Mouse (Mus musculus): ENCODE results near the gene Clec5a. TPM values are rescaled to one million over a fixed set of nuclear protein-coding genes. Genes with fewer than 3 reads are reported as not detected.
"Not testable (repeated sequence)": the region's sequence is repeated elsewhere in the genome, so short reads cannot be mapped to it uniquely, and the experiment has no call there.

The Clec5a gene
- 0.37 and 0.73 TPM in 2 replicates for polyA plus RNA-seq (2014; fragmentation: Nextera tagmentation; extraction: Ambion mirVana)

DNA sequence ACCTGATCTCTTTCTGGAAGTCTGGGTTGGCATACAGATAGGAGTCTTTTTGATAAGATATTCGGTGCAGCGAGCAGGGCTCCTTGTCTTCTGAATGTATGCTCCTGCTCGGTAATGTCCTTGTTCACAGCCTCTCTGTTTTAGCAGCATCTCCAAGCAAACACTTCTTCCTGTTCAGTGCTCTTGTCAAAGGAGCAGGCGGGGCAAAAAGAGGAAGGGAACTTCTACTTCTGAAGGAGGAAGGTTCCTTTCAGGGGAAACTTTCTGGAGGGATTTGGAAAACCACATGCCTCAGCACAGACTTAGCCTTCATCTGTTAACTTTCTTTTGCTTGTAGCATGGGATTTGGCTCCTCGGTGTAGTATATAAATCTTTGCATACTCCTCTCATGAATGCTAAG, at the start of gene Clec5a:
Gene Clec5a, minus strand, starts transcription at position 177 of the 400 bp plus-strand sequence.
- Histone ChIP-seq H3K4me2 (no peak within 1 kb of the TSS), H3K27me3 (ENCODE audit: control insufficient read depth, insufficient read depth, low read length) (no peaks in the 10 kb centered on the region), H3K27ac (ENCODE audit: low read depth, low read length) (no peak within 1 kb of the TSS), H3K4me1 (ENCODE audit: control insufficient read depth, insufficient read depth, low read length) (no peaks in the 10 kb centered on the region), H3K9me3 (ENCODE audit: control insufficient read depth, low read length) (no peaks in the 10 kb centered on the region), H3K9ac (ENCODE audit: low read length) (no peak within 1 kb of the TSS), H3K4me3 (ENCODE audit: low read depth, low read length) (no peak within 1 kb of the TSS), H3K36me3 (ENCODE audit: control insufficient read depth, insufficient read depth, low read length) (no peaks in the 10 kb centered on the region)
- WGBS = 81% methylated on average over 5 of the region's 5 CpGs
- DNase-seq (ENCODE audit: low spot score, missing footprints) = no peak
- ATAC-seq (ENCODE audit: low FRiP score) = no peak

- no peaks in the 10 kb centered on the region for H3K9me3 ChIP-seq (ENCODE audit: control insufficient read depth, low read length)
- no peaks in the 10 kb centered on the region for H3K4me1 ChIP-seq (ENCODE audit: control insufficient read depth, insufficient read depth, low read length)
- no peak overlapping the region for H3K9ac ChIP-seq (ENCODE audit: low read length)
- WGBS = 84% methylated on average over 1 of the region's 1 CpGs
- no peak overlapping the region for H3K27ac ChIP-seq (ENCODE audit: low read depth, low read length)
- ATAC-seq (ENCODE audit: low FRiP score) = no peak
- DNase-seq (ENCODE audit: low spot score, missing footprints) = no peak
- H3K4me2 ChIP-seq = no peak overlapping the region
- no peaks in the 10 kb centered on the region for H3K36me3 ChIP-seq (ENCODE audit: control insufficient read depth, insufficient read depth, low read length)
- no peaks in the 10 kb centered on the region for H3K27me3 ChIP-seq (ENCODE audit: control insufficient read depth, insufficient read depth, low read length)
- no peak overlapping the region for H3K4me3 ChIP-seq (ENCODE audit: low read depth, low read length)
Measured at GRCm38 (mm10) chr6:40634640-40635071, 49.0 kb upstream of the Clec5a start.

DNA sequence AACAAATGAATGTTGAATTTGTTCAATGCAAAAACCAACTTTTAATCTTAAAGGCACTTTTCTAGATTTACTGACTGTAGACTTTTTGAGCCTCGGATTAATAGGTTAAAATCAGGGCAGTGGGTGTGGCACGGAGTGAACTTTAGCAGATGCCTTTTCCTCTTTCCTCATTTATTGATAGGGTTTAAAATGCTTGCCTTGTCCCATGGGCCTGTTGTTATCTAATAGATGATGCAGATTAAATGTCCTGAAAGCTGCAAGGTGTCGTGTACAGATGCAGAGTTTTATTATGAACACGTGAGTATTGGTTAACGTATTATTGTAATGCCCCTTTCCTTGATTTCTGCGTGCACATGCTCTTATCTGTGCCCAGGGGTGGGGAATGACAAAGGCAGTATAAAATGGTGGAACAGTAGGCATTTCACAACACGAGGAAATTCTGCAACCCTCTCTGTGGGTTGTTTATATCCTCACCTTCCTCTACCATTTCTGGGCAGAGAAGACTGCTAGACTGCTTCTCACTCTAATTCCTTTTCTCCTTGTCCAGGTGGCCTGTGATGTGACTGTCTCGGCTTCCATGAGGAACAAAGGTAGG, 42.9 kb upstream of the Clec5a start, which contains the start of gene Mgam:
Gene Mgam, plus strand, starts transcription at position 426 of the 595 bp plus-strand sequence.
- DNase-seq (ENCODE audit: low spot score, missing footprints) = no peak
- H3K36me3 ChIP-seq (ENCODE audit: control insufficient read depth, insufficient read depth, low read length) = no peaks in the 10 kb centered on the region
- H3K9ac ChIP-seq (ENCODE audit: low read length) = no peak within 1 kb of the TSS
- 88% methylated on average over 8 of the region's 8 CpGs for WGBS
- no peaks in the 10 kb centered on the region for H3K9me3 ChIP-seq (ENCODE audit: control insufficient read depth, low read length)
- no peaks in the 10 kb centered on the region for H3K4me1 ChIP-seq (ENCODE audit: control insufficient read depth, insufficient read depth, low read length)
- H3K4me3 ChIP-seq (ENCODE audit: low read depth, low read length) = no peak within 1 kb of the TSS
- no peaks in the 10 kb centered on the region for H3K27me3 ChIP-seq (ENCODE audit: control insufficient read depth, insufficient read depth, low read length)
- no peak within 1 kb of the TSS for H3K27ac ChIP-seq (ENCODE audit: low read depth, low read length)
- no peak for ATAC-seq (ENCODE audit: low FRiP score)
- no peak within 1 kb of the TSS for H3K4me2 ChIP-seq

DNA sequence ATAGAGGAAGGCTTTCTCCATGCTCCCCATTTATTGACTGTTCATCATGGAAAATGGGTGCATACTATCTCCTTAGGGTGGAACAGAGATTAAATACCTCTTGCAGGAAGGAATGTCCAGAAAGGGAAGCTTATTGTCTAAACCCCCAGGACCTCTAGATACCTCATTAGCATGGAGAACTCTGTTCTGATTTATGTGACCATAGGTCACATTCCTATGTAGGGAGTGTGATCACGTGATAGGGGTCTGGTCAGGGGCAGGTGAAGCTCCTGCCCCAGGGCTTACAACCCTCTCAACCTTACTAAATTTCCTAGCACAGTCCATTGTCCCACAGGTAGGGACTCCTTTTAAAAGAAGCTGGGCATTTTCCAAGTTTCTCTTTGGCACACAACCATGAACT, 40.5 kb upstream of the Clec5a start:
- ATAC-seq (ENCODE audit: low FRiP score) (no peak), DNase-seq (ENCODE audit: low spot score, missing footprints) (no peak)
- Histone ChIP-seq H3K4me2 (no peak overlapping the region), H3K27me3 (ENCODE audit: control insufficient read depth, insufficient read depth, low read length) (no peaks in the 10 kb centered on the region), H3K4me1 (ENCODE audit: control insufficient read depth, insufficient read depth, low read length) (no peaks in the 10 kb centered on the region), H3K9me3 (ENCODE audit: control insufficient read depth, low read length) (no peaks in the 10 kb centered on the region), H3K4me3 (ENCODE audit: low read depth, low read length) (no peak overlapping the region), H3K36me3 (ENCODE audit: control insufficient read depth, insufficient read depth, low read length) (no peaks in the 10 kb centered on the region), H3K27ac (ENCODE audit: low read depth, low read length) (no peak overlapping the region), H3K9ac (ENCODE audit: low read length) (no peak overlapping the region)
- WGBS = 60% methylated on average over 1 of the region's 1 CpGs

DNA sequence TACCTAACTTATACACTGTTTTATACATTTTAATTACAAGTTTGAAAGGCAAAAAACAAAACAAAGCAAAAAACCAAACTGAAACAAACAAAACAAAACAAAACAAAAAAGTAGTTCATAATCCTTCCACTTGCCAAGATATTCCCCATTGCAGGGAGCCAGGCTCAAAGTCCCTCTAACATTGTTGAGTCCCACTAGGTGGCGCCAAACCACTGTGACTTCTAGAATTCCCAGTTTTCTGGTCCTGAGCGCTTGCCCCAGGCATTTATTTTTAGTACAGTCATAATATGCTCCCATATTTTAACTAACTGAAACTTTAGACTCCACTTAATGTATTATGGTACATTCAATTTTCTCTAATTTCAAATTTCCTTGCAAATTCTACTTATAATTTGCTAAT, 32.3 kb upstream of the Clec5a start:
- no peak overlapping the region for H3K27ac ChIP-seq (ENCODE audit: low read depth, low read length)
- 28% methylated on average over 2 of the region's 2 CpGs for WGBS
- DNase-seq (ENCODE audit: low spot score, missing footprints) (peak; percentile 97), ATAC-seq (ENCODE audit: low FRiP score) (peak; percentile 62)
- no peaks in the 10 kb centered on the region for H3K4me1 ChIP-seq (ENCODE audit: control insufficient read depth, insufficient read depth, low read length)
- H3K9me3 ChIP-seq (ENCODE audit: control insufficient read depth, low read length) = no peaks in the 10 kb centered on the region
- H3K9ac ChIP-seq (ENCODE audit: low read length) = no peak overlapping the region
- H3K4me2 ChIP-seq = no peak overlapping the region
- no peaks in the 10 kb centered on the region for H3K36me3 ChIP-seq (ENCODE audit: control insufficient read depth, insufficient read depth, low read length)
- H3K27me3 ChIP-seq (ENCODE audit: control insufficient read depth, insufficient read depth, low read length) = no peaks in the 10 kb centered on the region
- no peak overlapping the region for H3K4me3 ChIP-seq (ENCODE audit: low read depth, low read length)

DNA sequence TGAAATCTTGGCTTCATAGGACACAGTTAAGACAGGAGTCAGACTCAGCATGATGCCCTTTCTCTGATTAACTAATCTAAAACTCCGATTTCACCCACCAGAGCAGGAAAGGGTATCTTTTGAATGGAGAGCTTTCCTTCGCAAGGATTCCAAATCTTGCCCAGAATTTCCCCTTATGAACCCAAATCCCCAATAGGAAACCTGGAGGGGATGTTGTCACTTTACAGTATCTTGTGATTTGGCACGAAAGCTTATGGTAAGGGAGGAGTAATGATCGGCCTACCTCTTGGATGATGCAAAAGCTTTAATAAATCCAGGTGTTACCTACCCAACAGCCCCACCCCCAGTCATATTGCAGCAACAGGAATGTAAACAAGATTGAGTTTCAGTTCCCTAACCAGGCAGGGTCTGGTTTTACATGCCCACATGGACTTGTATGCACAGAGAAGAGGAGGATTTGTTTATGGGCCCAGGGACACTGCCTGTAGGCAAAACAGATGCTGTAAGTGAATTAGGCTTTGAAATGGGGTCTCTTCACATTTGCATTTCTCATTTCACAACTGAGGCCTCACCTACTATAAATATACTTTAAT, 27.7 kb upstream of the Clec5a start, which contains the start of gene Tas2r138:
Gene Tas2r138, minus strand, starts transcription at position 51 of the 593 bp plus-strand sequence.
- no peak within 1 kb of the TSS for H3K4me3 ChIP-seq (ENCODE audit: low read depth, low read length)
- no peak within 1 kb of the TSS for H3K4me2 ChIP-seq
- no peaks in the 10 kb centered on the region for H3K9me3 ChIP-seq (ENCODE audit: control insufficient read depth, low read length)
- H3K4me1 ChIP-seq (ENCODE audit: control insufficient read depth, insufficient read depth, low read length) = no peaks in the 10 kb centered on the region
- 83% methylated on average over 4 of the region's 4 CpGs for WGBS
- H3K27ac ChIP-seq (ENCODE audit: low read depth, low read length) = no peak within 1 kb of the TSS
- no peaks in the 10 kb centered on the region for H3K36me3 ChIP-seq (ENCODE audit: control insufficient read depth, insufficient read depth, low read length)
- ATAC-seq (ENCODE audit: low FRiP score) (no peak), DNase-seq (ENCODE audit: low spot score, missing footprints) (no peak)
- H3K27me3 ChIP-seq (ENCODE audit: control insufficient read depth, insufficient read depth, low read length) = no peaks in the 10 kb centered on the region
- H3K9ac ChIP-seq (ENCODE audit: low read length) = no peak within 1 kb of the TSS

- DNase-seq (ENCODE audit: low spot score, missing footprints) = no peak
- Histone ChIP-seq H3K9me3 (ENCODE audit: control insufficient read depth, low read length) (no peaks in the 10 kb centered on the region), H3K4me1 (ENCODE audit: control insufficient read depth, insufficient read depth, low read length) (no peaks in the 10 kb centered on the region), H3K27me3 (ENCODE audit: control insufficient read depth, insufficient read depth, low read length) (no peaks in the 10 kb centered on the region), H3K27ac (ENCODE audit: low read depth, low read length) (no peak overlapping the region), H3K9ac (ENCODE audit: low read length) (no peak overlapping the region), H3K4me3 (ENCODE audit: low read depth, low read length) (no peak overlapping the region), H3K4me2 (no peak overlapping the region), H3K36me3 (ENCODE audit: control insufficient read depth, insufficient read depth, low read length) (no peaks in the 10 kb centered on the region)
- ATAC-seq (ENCODE audit: low FRiP score) = no peak
- 90% methylated on average over 8 of the region's 8 CpGs for WGBS
Measured at GRCm38 (mm10) chr6:40610244-40610643, 24.6 kb upstream of the Clec5a start.

GRCm38 (mm10) chr6:40607431-40607830, 21.8 kb upstream of the Clec5a start:
- H3K4me1 ChIP-seq (ENCODE audit: control insufficient read depth, insufficient read depth, low read length) = no peaks in the 10 kb centered on the region
- no peaks in the 10 kb centered on the region for H3K9me3 ChIP-seq (ENCODE audit: control insufficient read depth, low read length)
- H3K4me2 ChIP-seq = no peak overlapping the region
- DNase-seq (ENCODE audit: low spot score, missing footprints) (no peak), ATAC-seq (ENCODE audit: low FRiP score) (no peak)
- no peak overlapping the region for H3K9ac ChIP-seq (ENCODE audit: low read length)
- H3K27ac ChIP-seq (ENCODE audit: low read depth, low read length) = no peak overlapping the region
- no peaks in the 10 kb centered on the region for H3K27me3 ChIP-seq (ENCODE audit: control insufficient read depth, insufficient read depth, low read length)
- H3K4me3 ChIP-seq (ENCODE audit: low read depth, low read length) = no peak overlapping the region
- H3K36me3 ChIP-seq (ENCODE audit: control insufficient read depth, insufficient read depth, low read length) = no peaks in the 10 kb centered on the region

GRCm38 (mm10) chr6:40598546-40598945, 12.9 kb upstream of the Clec5a start:
- not testable (repeated sequence) for H3K27me3 ChIP-seq (ENCODE audit: control insufficient read depth, insufficient read depth, low read length); H3K4me1 ChIP-seq (ENCODE audit: control insufficient read depth, insufficient read depth, low read length); H3K9me3 ChIP-seq (ENCODE audit: control insufficient read depth, low read length); H3K36me3 ChIP-seq (ENCODE audit: control insufficient read depth, insufficient read depth, low read length); H3K4me3 ChIP-seq (ENCODE audit: low read depth, low read length); H3K27ac ChIP-seq (ENCODE audit: low read depth, low read length); ATAC-seq (ENCODE audit: low FRiP score); H3K4me2 ChIP-seq; DNase-seq (ENCODE audit: low spot score, missing footprints); H3K9ac ChIP-seq (ENCODE audit: low read length)
- WGBS = 26% methylated on average over 4 of the region's 4 CpGs
